Mouse (Mus musculus) layer of hippocampus, adult 9-11 months (tissue): ENCODE data around the gene Gm11639.
"Not testable (repeated sequence)": the region's sequence is repeated elsewhere in the genome, so short reads cannot be mapped to it uniquely, and the experiment has no call there.

Experiments
- DNase-seq: peaks from one replicate; pipeline ENCODE4 v3.0.0; 2022

The Gm11639 gene

GRCm38 (mm10) chr11:105121792-105122191, 436.3 kb downstream of the Gm11639 start:
- not testable (repeated sequence) for DNase-seq

GRCm38 (mm10) chr11:105123986-105124385, 438.5 kb downstream of the Gm11639 start:
- no peak for DNase-seq

- DNase-seq: peak; percentile 85
Observed at GRCm38 (mm10) chr11:105125735-105126519, 440.4 kb downstream of the Gm11639 start, which contains the start of gene Mettl2. Gene Mettl2, plus strand, starts transcription at chr11:105126425.

GRCm38 (mm10) chr11:105126520-105127029, 441.1 kb downstream of the Gm11639 start:
- no peak for DNase-seq

GRCm38 (mm10) chr11:105135692-105136091, 450.2 kb downstream of the Gm11639 start:
- DNase-seq: no peak

- DNase-seq: not testable (repeated sequence)
Observed at GRCm38 (mm10) chr11:105137255-105137654, 451.7 kb downstream of the Gm11639 start.

GRCm38 (mm10) chr11:105140512-105140911, 455.0 kb downstream of the Gm11639 start:
- DNase-seq: not testable (repeated sequence)

GRCm38 (mm10) chr11:105141115-105141514, 455.6 kb downstream of the Gm11639 start:
- no peak for DNase-seq

GRCm38 (mm10) chr11:105143564-105143963, 458.1 kb downstream of the Gm11639 start:
- no peak for DNase-seq

- no peak for DNase-seq
Observed at GRCm38 (mm10) chr11:105144084-105144483, 458.6 kb downstream of the Gm11639 start.

GRCm38 (mm10) chr11:105144508-105145210, 459.2 kb downstream of the Gm11639 start:
- no peak for DNase-seq

- no peak for DNase-seq
Observed at GRCm38 (mm10) chr11:105145211-105145610, 459.7 kb downstream of the Gm11639 start.

- DNase-seq: no peak
Observed at GRCm38 (mm10) chr11:105146593-105146992, 461.1 kb downstream of the Gm11639 start, which contains the start of gene Gm10842. Gene Gm10842, plus strand, starts transcription at chr11:105146893.

- DNase-seq: no peak
Observed at GRCm38 (mm10) chr11:105149353-105149752, 463.8 kb downstream of the Gm11639 start.

GRCm38 (mm10) chr11:105149766-105150165, 464.3 kb downstream of the Gm11639 start:
- no peak for DNase-seq

- DNase-seq: no peak
Observed at GRCm38 (mm10) chr11:105150691-105151090, 465.2 kb downstream of the Gm11639 start.

- no peak for DNase-seq
Observed at GRCm38 (mm10) chr11:105151226-105152016, 465.9 kb downstream of the Gm11639 start.

GRCm38 (mm10) chr11:105152017-105152300, 466.5 kb downstream of the Gm11639 start:
- no peak for DNase-seq

GRCm38 (mm10) chr11:105152357-105152899, 466.9 kb downstream of the Gm11639 start:
- DNase-seq: no peak

- DNase-seq: no peak
Observed at GRCm38 (mm10) chr11:105153068-105153833, 467.7 kb downstream of the Gm11639 start.

GRCm38 (mm10) chr11:105155915-105156314, 470.4 kb downstream of the Gm11639 start:
- DNase-seq: no peak

GRCm38 (mm10) chr11:105156748-105157267, 471.3 kb downstream of the Gm11639 start:
- no peak for DNase-seq
